Mouse (Mus musculus): ENCODE data around the gene Ccdc34. TPM values are rescaled to one million over a fixed set of nuclear protein-coding genes. Genes with fewer than 3 reads are reported as not detected.
A peak's percentile ranks its signal among the peaks of the same experiment; 100 is the strongest.

Gene Ccdc34
- polyA plus RNA-seq, 2 experiments, result 36.1 to 37.3 TPM

DNA sequence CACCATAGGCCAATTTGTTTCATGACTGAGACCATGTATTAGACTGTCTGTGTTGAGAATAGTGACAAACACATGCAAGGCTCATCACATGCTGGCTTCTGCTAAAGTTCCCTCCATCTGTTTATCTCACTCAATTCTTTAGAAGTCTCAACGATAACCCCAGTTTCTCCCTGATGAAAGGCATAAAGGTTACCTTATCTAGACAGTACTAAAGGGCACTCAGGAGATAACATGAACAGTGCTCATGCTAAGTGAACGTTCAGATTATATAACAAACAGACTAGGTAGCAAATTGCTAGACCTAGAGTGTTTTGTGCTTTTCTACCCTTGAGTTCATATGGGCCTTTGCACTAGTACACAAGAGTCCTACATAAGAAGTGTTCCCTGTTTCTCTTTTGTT lies 59.6 kb downstream of the Ccdc34 start:
- Histone ChIP-seq H3K4me3 (replicated peaks; ENCODE audit: low read length) (no peak overlapping the region), H3K36me3 (ENCODE audit: control insufficient read depth, insufficient read depth, low read length) (no peaks in the 10 kb centered on the region), H3K27ac (replicated peaks; ENCODE audit: low read depth, low read length) (no peak overlapping the region; the same call in 1 of the 2 replicates), H3K27me3 (ENCODE audit: control insufficient read depth, insufficient read depth, low read length) (no peaks in the 10 kb centered on the region), H3K9me3 (ENCODE audit: control insufficient read depth, low read length) (no peaks in the 10 kb centered on the region), H3K4me1 (ENCODE audit: control insufficient read depth, insufficient read depth, low read length) (peaks cover 18% of the 10 kb centered on the region), H3K4me2 (replicated peaks; ENCODE audit: low read depth, low read length, severe bottlenecking) (no peak overlapping the region), H3K9ac (ENCODE audit: low read depth, low read length, severe bottlenecking) (no peak overlapping the region)
- no peak for ATAC-seq (ENCODE audit: low FRiP score, low read depth)
- 77% methylated on average over 2 of the region's 2 CpGs for WGBS
- TF ChIP-seq POLR2A (IDR thresholded peaks at IDR 0.05; ENCODE audit: borderline replicate concordance, extremely low read depth, insufficient read depth, insufficient read length), result no peak
- no peak for DNase-seq (ENCODE audit: low spot score)

DNA sequence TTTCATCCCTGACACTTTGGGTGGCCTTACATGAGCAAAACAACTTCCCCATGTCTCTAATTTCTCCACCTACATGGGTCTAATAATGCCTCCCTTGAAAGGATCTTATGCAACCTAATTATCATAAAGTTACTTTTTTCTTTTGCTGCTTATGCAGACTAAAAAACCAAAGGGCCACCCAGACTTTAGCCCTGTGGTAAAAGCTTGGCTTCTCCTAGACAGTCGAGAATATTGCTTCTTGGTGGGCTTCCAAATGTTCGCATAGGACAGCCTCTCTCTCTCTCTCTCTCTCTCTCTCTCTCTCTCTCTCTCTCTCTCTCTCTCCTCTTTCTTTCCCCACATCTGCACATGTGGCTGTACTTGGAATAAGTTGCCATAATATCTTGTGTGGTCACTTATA lies 60.0 kb downstream of the Ccdc34 start:
- DNase-seq (ENCODE audit: low spot score) (peak; percentile 73), ATAC-seq (ENCODE audit: low FRiP score, low read depth) (peak; percentile 47; the same call in 1 of the 2 replicates)
- H3K4me3 ChIP-seq (replicated peaks; ENCODE audit: low read length), result no peak overlapping the region
- H3K9me3 ChIP-seq (ENCODE audit: control insufficient read depth, low read length), result no peaks in the 10 kb centered on the region
- no peak overlapping the region for H3K9ac ChIP-seq (ENCODE audit: low read depth, low read length, severe bottlenecking)
- H3K36me3 ChIP-seq (ENCODE audit: control insufficient read depth, insufficient read depth, low read length), result no peaks in the 10 kb centered on the region
- H3K4me1 ChIP-seq (ENCODE audit: control insufficient read depth, insufficient read depth, low read length), result peaks cover 18% of the 10 kb centered on the region
- WGBS, result 39% methylated on average over 2 of the region's 2 CpGs
- no peak for TF ChIP-seq POLR2A (IDR thresholded peaks at IDR 0.05; ENCODE audit: borderline replicate concordance, extremely low read depth, insufficient read depth, insufficient read length)
- H3K27me3 ChIP-seq (ENCODE audit: control insufficient read depth, insufficient read depth, low read length), result no peaks in the 10 kb centered on the region
- H3K27ac ChIP-seq (replicated peaks; ENCODE audit: low read depth, low read length), result peak overlapping the region; percentile 11; the same call in 1 of the 2 replicates
- H3K4me2 ChIP-seq (replicated peaks; ENCODE audit: low read depth, low read length, severe bottlenecking), result no peak overlapping the region

DNA sequence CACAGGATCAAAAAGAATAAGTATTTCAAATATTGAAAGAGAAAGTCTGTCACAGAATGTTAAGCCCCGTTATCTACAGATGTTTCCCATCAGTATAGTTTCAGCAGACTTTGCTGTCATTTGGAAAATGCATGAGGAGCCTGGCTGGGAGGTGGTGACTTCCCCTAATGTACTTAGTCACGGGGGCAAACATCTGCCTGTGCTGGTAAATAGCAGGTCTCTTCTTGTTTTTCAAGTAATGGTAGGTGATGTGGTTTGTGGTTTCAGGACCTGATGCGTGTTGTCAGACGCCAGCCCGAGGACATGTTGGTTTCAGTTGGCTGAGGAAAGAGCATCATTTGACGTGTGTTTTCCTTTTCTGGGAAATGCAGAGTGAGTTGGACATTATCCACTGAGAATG lies 62.9 kb downstream of the Ccdc34 start:
- Histone ChIP-seq H3K9me3 (ENCODE audit: control insufficient read depth, low read length) (no peaks in the 10 kb centered on the region), H3K4me3 (replicated peaks; ENCODE audit: low read length) (no peak overlapping the region), H3K27ac (replicated peaks; ENCODE audit: low read depth, low read length) (no peak overlapping the region), H3K9ac (ENCODE audit: low read depth, low read length, severe bottlenecking) (no peak overlapping the region), H3K27me3 (ENCODE audit: control insufficient read depth, insufficient read depth, low read length) (no peaks in the 10 kb centered on the region), H3K36me3 (ENCODE audit: control insufficient read depth, insufficient read depth, low read length) (no peaks in the 10 kb centered on the region), H3K4me2 (replicated peaks; ENCODE audit: low read depth, low read length, severe bottlenecking) (no peak overlapping the region), H3K4me1 (ENCODE audit: control insufficient read depth, insufficient read depth, low read length) (peaks cover 30% of the 10 kb centered on the region)
- ATAC-seq (ENCODE audit: low FRiP score, low read depth) (no peak), DNase-seq (ENCODE audit: low spot score) (no peak)
- WGBS, result 65% methylated on average over 6 of the region's 6 CpGs
- TF ChIP-seq POLR2A (IDR thresholded peaks at IDR 0.05; ENCODE audit: borderline replicate concordance, extremely low read depth, insufficient read depth, insufficient read length), result no peak

DNA sequence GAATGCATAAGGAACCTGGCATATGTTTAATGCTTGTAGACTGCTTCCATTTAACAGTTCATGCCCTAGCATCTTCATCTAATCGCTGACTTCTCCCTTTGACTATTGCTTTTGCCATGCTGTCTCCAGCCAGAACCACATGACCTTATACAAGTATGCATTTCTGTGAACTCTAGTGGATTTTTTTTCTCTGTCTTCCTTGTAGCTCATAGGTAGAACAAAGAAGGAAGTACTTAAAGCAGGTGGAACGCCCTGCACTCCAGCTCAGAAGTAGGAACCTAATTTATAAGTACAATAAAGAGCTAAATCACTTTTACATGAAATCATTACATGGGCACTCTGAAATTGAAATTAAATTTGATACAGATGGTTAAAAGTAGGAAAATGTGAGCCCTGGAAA lies 65.4 kb downstream of the Ccdc34 start:
- TF ChIP-seq POLR2A (IDR thresholded peaks at IDR 0.05; ENCODE audit: borderline replicate concordance, extremely low read depth, insufficient read depth, insufficient read length), result no peak
- Histone ChIP-seq H3K36me3 (ENCODE audit: control insufficient read depth, insufficient read depth, low read length) (no peaks in the 10 kb centered on the region), H3K9me3 (ENCODE audit: control insufficient read depth, low read length) (no peaks in the 10 kb centered on the region), H3K4me3 (replicated peaks; ENCODE audit: low read length) (no peak overlapping the region), H3K27ac (replicated peaks; ENCODE audit: low read depth, low read length) (no peak overlapping the region), H3K4me2 (replicated peaks; ENCODE audit: low read depth, low read length, severe bottlenecking) (no peak overlapping the region), H3K9ac (ENCODE audit: low read depth, low read length, severe bottlenecking) (no peak overlapping the region), H3K4me1 (ENCODE audit: control insufficient read depth, insufficient read depth, low read length) (peaks cover 33% of the 10 kb centered on the region), H3K27me3 (ENCODE audit: control insufficient read depth, insufficient read depth, low read length) (no peaks in the 10 kb centered on the region)
- 49% methylated on average over 2 of the region's 2 CpGs for WGBS
- ATAC-seq (ENCODE audit: low FRiP score, low read depth) (no peak), DNase-seq (ENCODE audit: low spot score) (no peak)

DNA sequence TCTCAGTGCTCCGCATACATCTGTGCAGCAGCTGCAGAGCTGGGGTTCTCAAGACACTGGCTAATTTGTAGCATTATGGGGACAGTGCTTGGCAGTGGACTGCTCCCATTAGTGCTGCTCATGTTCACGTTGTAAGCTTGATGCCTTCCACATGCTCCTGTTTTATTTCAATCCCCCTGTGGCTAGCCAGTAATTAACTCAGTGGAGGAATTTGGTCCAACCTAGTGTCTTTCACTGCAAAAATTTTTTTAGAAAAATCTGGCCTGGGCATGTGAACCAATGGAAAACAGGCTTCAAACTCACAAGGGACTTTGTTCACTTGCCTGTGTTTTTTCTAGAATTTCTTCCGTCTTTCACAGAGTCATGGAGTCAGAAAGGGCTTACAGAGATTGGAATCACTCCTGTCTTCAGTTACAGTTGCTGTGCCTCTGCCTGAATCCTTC lies 68.1 kb downstream of the Ccdc34 start:
- Histone ChIP-seq H3K9ac (ENCODE audit: low read depth, low read length, severe bottlenecking) (no peak overlapping the region), H3K27ac (replicated peaks; ENCODE audit: low read depth, low read length) (peak overlapping the region; percentile 67), H3K36me3 (ENCODE audit: control insufficient read depth, insufficient read depth, low read length) (no peaks in the 10 kb centered on the region), H3K4me1 (ENCODE audit: control insufficient read depth, insufficient read depth, low read length) (peaks cover 27% of the 10 kb centered on the region; the same call in 1 of the 2 replicates), H3K27me3 (ENCODE audit: control insufficient read depth, insufficient read depth, low read length) (no peaks in the 10 kb centered on the region), H3K9me3 (ENCODE audit: control insufficient read depth, low read length) (no peaks in the 10 kb centered on the region), H3K4me3 (replicated peaks; ENCODE audit: low read length) (no peak overlapping the region), H3K4me2 (replicated peaks; ENCODE audit: low read depth, low read length, severe bottlenecking) (no peak overlapping the region)
- TF ChIP-seq POLR2A (IDR thresholded peaks at IDR 0.05; ENCODE audit: borderline replicate concordance, extremely low read depth, insufficient read depth, insufficient read length), result no peak
- ATAC-seq (ENCODE audit: low FRiP score, low read depth) (peak; percentile 94), DNase-seq (ENCODE audit: low spot score) (peak; percentile 88)
- 9% methylated on average over 3 of the region's 3 CpGs for WGBS

DNA sequence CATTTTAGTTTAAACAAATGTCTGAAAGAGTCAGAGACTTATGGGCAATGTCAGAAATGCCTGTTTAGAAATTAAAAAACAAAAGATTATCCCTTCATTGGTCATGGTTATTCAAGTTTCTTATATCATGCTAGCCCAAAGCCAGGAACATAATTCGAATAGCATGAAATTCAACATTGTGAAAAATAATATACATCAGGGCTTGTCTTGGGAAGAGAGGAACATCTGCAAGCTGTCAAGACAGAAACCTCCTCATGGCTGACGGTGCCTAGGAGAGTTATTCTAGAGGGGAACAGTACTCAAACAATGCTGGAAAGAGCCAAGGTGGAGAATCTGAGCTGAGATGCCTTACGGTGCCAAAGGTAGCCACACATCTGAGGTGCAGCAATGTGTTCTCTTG lies 96.5 kb downstream of the Ccdc34 start:
- WGBS, result 77% methylated on average over 3 of the region's 3 CpGs
- ATAC-seq (ENCODE audit: low FRiP score, low read depth) (no peak), DNase-seq (ENCODE audit: low spot score) (no peak)
- Histone ChIP-seq H3K9ac (ENCODE audit: low read depth, low read length, severe bottlenecking) (no peak overlapping the region), H3K4me3 (replicated peaks; ENCODE audit: low read length) (no peak overlapping the region), H3K36me3 (ENCODE audit: control insufficient read depth, insufficient read depth, low read length) (no peaks in the 10 kb centered on the region), H3K4me1 (ENCODE audit: control insufficient read depth, insufficient read depth, low read length) (no peaks in the 10 kb centered on the region), H3K27ac (replicated peaks; ENCODE audit: low read depth, low read length) (no peak overlapping the region), H3K9me3 (ENCODE audit: control insufficient read depth, low read length) (no peaks in the 10 kb centered on the region), H3K27me3 (ENCODE audit: control insufficient read depth, insufficient read depth, low read length) (no peaks in the 10 kb centered on the region), H3K4me2 (replicated peaks; ENCODE audit: low read depth, low read length, severe bottlenecking) (no peak overlapping the region)
- TF ChIP-seq POLR2A (IDR thresholded peaks at IDR 0.05; ENCODE audit: borderline replicate concordance, extremely low read depth, insufficient read depth, insufficient read length), result no peak
